Mouse (Mus musculus) retina, adult 2 months (tissue): Measurements from ENCODE around the gene Cbx4.
A peak's percentile ranks its signal among the peaks of the same experiment; 100 is the strongest.

Source experiments
- DNase-seq: peaks from one replicate; pipeline ENCODE4 v3.0.0-alpha.2; 2012; ENCODE audit warnings: low read depth, low spot score

The Cbx4 gene

GRCm38 (mm10) chr11:119041750-119042465 lies 44.1 kb downstream of the Cbx4 start:
- DNase-seq: no peak

GRCm38 (mm10) chr11:119041325-119041716 lies 44.7 kb downstream of the Cbx4 start:
- no peak for DNase-seq

- peak; percentile 99 for DNase-seq
Observed at GRCm38 (mm10) chr11:119040600-119041324, 45.3 kb downstream of the Cbx4 start, which contains the start of gene Cbx8. Cbx8 (minus strand) TSS chr11:119040969.

- no peak for DNase-seq
Observed at GRCm38 (mm10) chr11:119039732-119040512, 46.1 kb downstream of the Cbx4 start.

- no peak for DNase-seq
Observed at GRCm38 (mm10) chr11:119038744-119039484, 47.1 kb downstream of the Cbx4 start.

- DNase-seq: no peak
Observed at GRCm38 (mm10) chr11:119037780-119038401, 48.1 kb downstream of the Cbx4 start.

- no peak for DNase-seq
Observed at GRCm38 (mm10) chr11:119036934-119037779, 48.9 kb downstream of the Cbx4 start.

- no peak for DNase-seq
Observed at GRCm38 (mm10) chr11:119036447-119036846, 49.6 kb downstream of the Cbx4 start.

GRCm38 (mm10) chr11:119035686-119036165 lies 50.3 kb downstream of the Cbx4 start:
- DNase-seq: no peak

- no peak for DNase-seq
Observed at GRCm38 (mm10) chr11:119035094-119035685, 50.8 kb downstream of the Cbx4 start.

GRCm38 (mm10) chr11:119034635-119035034 lies 51.4 kb downstream of the Cbx4 start:
- DNase-seq: no peak

GRCm38 (mm10) chr11:119033874-119034558 lies 52.0 kb downstream of the Cbx4 start:
- DNase-seq: no peak
